Mouse (Mus musculus): ENCODE measurements around the gene Rbm33. TPM values are rescaled to one million over a fixed set of nuclear protein-coding genes. Genes with fewer than 3 reads are reported as not detected.

Gene Rbm33
- polyA plus RNA-seq, 1 experiment from 2014 or later: 16.1 TPM

- no peak for ATAC-seq (replicated peaks; ENCODE audit: insufficient number of reproducible peaks, low FRiP score, low TSS enrichment)
- Histone ChIP-seq H3K9ac (ENCODE audit: low read depth, low read length) (no peak overlapping the region), H3K4me1 (ENCODE audit: control insufficient read depth, insufficient read depth, low read length) (peaks cover 13% of the 10 kb centered on the region), H3K27ac (ENCODE audit: low read depth, low read length) (no peak overlapping the region), H3K36me3 (ENCODE audit: control insufficient read depth, insufficient read depth, low read length) (no peaks in the 10 kb centered on the region), H3K4me2 (peak overlapping the region; percentile 71), H3K4me3 (ENCODE audit: low read depth, low read length) (peak overlapping the region; percentile 41), H3K27me3 (ENCODE audit: control insufficient read depth, insufficient read depth, low read length) (peaks cover 75% of the 10 kb centered on the region), H3K9me3 (replicated peaks; ENCODE audit: control insufficient read depth, low read length) (no peaks in the 10 kb centered on the region)
- WGBS (ENCODE audit: insufficient replicate concordance): under 1% methylated on average over 95 of the region's 95 CpGs
Observed at GRCm38 (mm10) chr5:28457921-28458641, 141.2 kb downstream of the Rbm33 start.

DNA sequence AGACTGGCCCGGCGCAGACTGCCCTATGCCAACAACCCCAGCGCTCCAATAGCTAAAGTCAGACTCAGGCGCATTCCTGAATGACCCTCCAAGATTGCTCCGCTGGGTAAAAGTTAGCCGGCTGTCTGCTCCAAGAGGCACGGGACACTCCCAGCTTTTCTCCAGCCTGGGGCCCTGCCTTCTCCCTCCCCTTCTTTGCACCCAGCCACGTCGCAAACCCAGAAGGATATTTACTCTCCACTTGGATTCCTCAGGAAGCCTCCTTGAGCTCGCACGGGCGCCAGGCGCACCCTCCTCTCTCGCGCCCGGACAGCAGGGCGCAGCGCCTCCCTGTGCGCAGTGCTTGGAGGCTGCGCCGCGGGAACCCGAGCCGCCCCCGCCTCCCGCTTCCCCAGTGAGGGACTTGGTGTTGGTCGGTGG, 141.9 kb downstream of the Rbm33 start:
- Histone ChIP-seq H3K4me3 (ENCODE audit: low read depth, low read length) (peak overlapping the region; percentile 1; the same call in 1 of the 2 replicates), H3K4me2 (peak overlapping the region; percentile 71), H3K27me3 (ENCODE audit: control insufficient read depth, insufficient read depth, low read length) (peaks cover 80% of the 10 kb centered on the region), H3K36me3 (ENCODE audit: control insufficient read depth, insufficient read depth, low read length) (no peaks in the 10 kb centered on the region), H3K9ac (ENCODE audit: low read depth, low read length) (no peak overlapping the region), H3K9me3 (replicated peaks; ENCODE audit: control insufficient read depth, low read length) (no peaks in the 10 kb centered on the region), H3K27ac (ENCODE audit: low read depth, low read length) (no peak overlapping the region), H3K4me1 (ENCODE audit: control insufficient read depth, insufficient read depth, low read length) (peaks cover 15% of the 10 kb centered on the region)
- ATAC-seq (replicated peaks; ENCODE audit: insufficient number of reproducible peaks, low FRiP score, low TSS enrichment): no peak
- WGBS (ENCODE audit: insufficient replicate concordance): under 1% methylated on average over 27 of the region's 27 CpGs

- Histone ChIP-seq H3K4me3 (ENCODE audit: low read depth, low read length) (no peak overlapping the region), H3K27ac (ENCODE audit: low read depth, low read length) (no peak overlapping the region), H3K4me1 (ENCODE audit: control insufficient read depth, insufficient read depth, low read length) (peaks cover 15% of the 10 kb centered on the region), H3K4me2 (0 out of 2 replicates have a peak overlapping the region, but pooled peaks have one; percentile 71), H3K9ac (ENCODE audit: low read depth, low read length) (no peak overlapping the region), H3K9me3 (replicated peaks; ENCODE audit: control insufficient read depth, low read length) (no peaks in the 10 kb centered on the region), H3K27me3 (ENCODE audit: control insufficient read depth, insufficient read depth, low read length) (peaks cover 88% of the 10 kb centered on the region), H3K36me3 (ENCODE audit: control insufficient read depth, insufficient read depth, low read length) (no peaks in the 10 kb centered on the region)
- under 1% methylated on average over 41 of the region's 41 CpGs for WGBS (ENCODE audit: insufficient replicate concordance)
- no peak for ATAC-seq (replicated peaks; ENCODE audit: insufficient number of reproducible peaks, low FRiP score, low TSS enrichment)
Observed at GRCm38 (mm10) chr5:28459456-28460225, 142.7 kb downstream of the Rbm33 start.

DNA sequence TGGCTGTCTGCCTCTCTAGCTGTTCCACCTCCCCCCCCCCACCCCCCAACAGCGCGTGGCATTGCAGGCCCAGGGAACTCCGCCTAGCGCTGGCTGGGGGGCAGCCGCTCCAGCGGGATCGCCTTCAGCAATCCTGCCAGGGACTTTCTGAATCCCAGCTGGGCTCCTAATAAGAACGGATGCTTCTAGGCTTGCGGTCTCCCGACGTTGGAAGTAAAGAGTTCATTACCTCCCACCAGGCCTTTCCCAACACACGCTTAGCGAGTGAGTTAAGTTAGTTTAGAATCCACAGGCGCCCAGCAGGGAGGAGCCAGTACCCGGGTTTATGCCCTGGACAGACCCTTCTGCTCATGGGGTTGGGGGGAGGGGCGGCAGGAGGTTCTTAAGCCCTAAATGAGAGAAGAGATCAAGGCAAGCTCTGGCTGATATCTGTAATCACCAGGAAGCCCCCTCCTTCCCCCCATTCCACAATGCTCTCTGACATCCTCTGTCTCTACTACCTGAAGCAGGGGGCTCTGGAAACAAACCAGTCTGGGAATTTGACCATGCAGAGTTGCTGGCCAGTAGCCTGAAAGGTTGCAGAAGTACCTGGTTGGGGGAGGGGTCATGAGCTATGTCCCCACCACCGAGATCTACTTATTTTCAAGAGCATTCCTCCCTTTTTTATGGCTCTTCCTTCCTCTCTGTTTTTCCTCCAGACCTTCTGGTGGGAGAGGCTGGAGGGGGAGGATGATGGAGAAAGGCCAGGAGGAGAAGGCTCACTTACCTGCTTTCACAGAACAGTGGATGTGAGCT, 143.8 kb downstream of the Rbm33 start:
- H3K36me3 ChIP-seq (ENCODE audit: control insufficient read depth, insufficient read depth, low read length): no peaks in the 10 kb centered on the region
- H3K9me3 ChIP-seq (replicated peaks; ENCODE audit: control insufficient read depth, low read length): no peaks in the 10 kb centered on the region
- no peak overlapping the region for H3K4me2 ChIP-seq
- peaks cover 95% of the 10 kb centered on the region for H3K27me3 ChIP-seq (ENCODE audit: control insufficient read depth, insufficient read depth, low read length)
- no peak for ATAC-seq (replicated peaks; ENCODE audit: insufficient number of reproducible peaks, low FRiP score, low TSS enrichment)
- H3K4me1 ChIP-seq (ENCODE audit: control insufficient read depth, insufficient read depth, low read length): peaks cover 18% of the 10 kb centered on the region
- no peak overlapping the region for H3K9ac ChIP-seq (ENCODE audit: low read depth, low read length)
- H3K27ac ChIP-seq (ENCODE audit: low read depth, low read length): no peak overlapping the region
- H3K4me3 ChIP-seq (ENCODE audit: low read depth, low read length): no peak overlapping the region
- WGBS (ENCODE audit: insufficient replicate concordance): under 1% methylated on average over 17 of the region's 17 CpGs

DNA sequence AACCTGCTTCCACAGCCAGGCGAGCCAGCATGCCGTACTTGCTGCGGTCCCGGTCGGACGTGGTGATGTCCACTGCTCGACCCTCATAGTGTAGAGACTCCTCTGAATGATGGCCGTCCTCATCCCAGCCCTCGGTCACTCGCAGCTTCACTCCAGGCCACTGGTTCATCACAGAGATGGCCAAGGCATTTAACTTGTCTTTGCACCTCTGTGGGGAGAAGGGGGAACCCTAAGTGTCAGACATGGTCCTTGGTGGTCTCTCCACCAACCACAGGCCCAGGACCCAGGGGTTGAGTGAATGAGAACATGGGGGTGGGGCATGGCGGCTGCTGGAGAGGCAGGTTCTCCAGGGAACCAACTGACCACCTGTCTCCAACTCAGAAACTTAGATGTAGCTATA, 144.5 kb downstream of the Rbm33 start:
- no peak overlapping the region for H3K4me2 ChIP-seq
- peaks cover 18% of the 10 kb centered on the region for H3K4me1 ChIP-seq (ENCODE audit: control insufficient read depth, insufficient read depth, low read length)
- no peaks in the 10 kb centered on the region for H3K36me3 ChIP-seq (ENCODE audit: control insufficient read depth, insufficient read depth, low read length)
- no peak for ATAC-seq (replicated peaks; ENCODE audit: insufficient number of reproducible peaks, low FRiP score, low TSS enrichment)
- 13% methylated on average over 11 of the region's 11 CpGs for whole genome bisulfite sequencing (ENCODE audit: insufficient replicate concordance)
- no peak overlapping the region for H3K4me3 ChIP-seq (ENCODE audit: low read depth, low read length)
- H3K9ac ChIP-seq (ENCODE audit: low read depth, low read length): no peak overlapping the region
- H3K27me3 ChIP-seq (ENCODE audit: control insufficient read depth, insufficient read depth, low read length): peaks cover 95% of the 10 kb centered on the region
- no peak overlapping the region for H3K27ac ChIP-seq (ENCODE audit: low read depth, low read length)
- H3K9me3 ChIP-seq (replicated peaks; ENCODE audit: control insufficient read depth, low read length): no peaks in the 10 kb centered on the region

- Histone ChIP-seq H3K4me3 (ENCODE audit: low read depth, low read length) (0 out of 2 replicates have a peak overlapping the region, but pooled peaks have one; percentile 9), H3K4me2 (peak overlapping the region; percentile 19), H3K9me3 (replicated peaks; ENCODE audit: control insufficient read depth, low read length) (no peaks in the 10 kb centered on the region), H3K9ac (ENCODE audit: low read depth, low read length) (no peak overlapping the region), H3K4me1 (ENCODE audit: control insufficient read depth, insufficient read depth, low read length) (peaks cover 14% of the 10 kb centered on the region), H3K36me3 (ENCODE audit: control insufficient read depth, insufficient read depth, low read length) (no peaks in the 10 kb centered on the region), H3K27me3 (ENCODE audit: control insufficient read depth, insufficient read depth, low read length) (peaks cover 97% of the 10 kb centered on the region), H3K27ac (ENCODE audit: low read depth, low read length) (no peak overlapping the region)
- WGBS (ENCODE audit: insufficient replicate concordance): 2% methylated on average over 33 of the region's 33 CpGs
- ATAC-seq (replicated peaks; ENCODE audit: insufficient number of reproducible peaks, low FRiP score, low TSS enrichment): no peak
Observed at GRCm38 (mm10) chr5:28462741-28463590, 146.0 kb downstream of the Rbm33 start.

- H3K27ac ChIP-seq (ENCODE audit: low read depth, low read length): no peak overlapping the region
- no peak for ATAC-seq (replicated peaks; ENCODE audit: insufficient number of reproducible peaks, low FRiP score, low TSS enrichment)
- peaks cover 97% of the 10 kb centered on the region for H3K27me3 ChIP-seq (ENCODE audit: control insufficient read depth, insufficient read depth, low read length)
- H3K36me3 ChIP-seq (ENCODE audit: control insufficient read depth, insufficient read depth, low read length): no peaks in the 10 kb centered on the region
- H3K9ac ChIP-seq (ENCODE audit: low read depth, low read length): no peak overlapping the region
- H3K9me3 ChIP-seq (replicated peaks; ENCODE audit: control insufficient read depth, low read length): no peaks in the 10 kb centered on the region
- no peak overlapping the region for H3K4me3 ChIP-seq (ENCODE audit: low read depth, low read length)
- peaks cover 10% of the 10 kb centered on the region; the same call in 1 of the 2 replicates for H3K4me1 ChIP-seq (ENCODE audit: control insufficient read depth, insufficient read depth, low read length)
- H3K4me2 ChIP-seq: peak overlapping the region; percentile 87
- WGBS (ENCODE audit: insufficient replicate concordance): 5% methylated on average over 10 of the region's 10 CpGs
Observed at GRCm38 (mm10) chr5:28463656-28464055, 146.7 kb downstream of the Rbm33 start.

Data from heart, embryonic 11.5 days (tissue).